Mouse (Mus musculus): ENCODE measurements at regions not wholly inside any gene's neighbourhood (a gene's known extent, or its start where the extent isn't known, plus 50 kb on each side); places are given as distances from the start of the nearest gene placed in this dataset.

GRCm38 (mm10) chr1:194226550-194227160, 391.4 kb upstream of the Plxna2 start:
- ATAC-seq (ENCODE audit: borderline replicate concordance, extremely low read depth, low FRiP score, low TSS enrichment): no peak
- Histone ChIP-seq H3K9me3 (no peaks in the 10 kb centered on the region), H3K27ac (peak overlapping the region; percentile 3; the same call in 1 of the 2 replicates), H3K36me3 (no peaks in the 10 kb centered on the region), H3K27me3 (no peaks in the 10 kb centered on the region), H3K4me3 (no peak overlapping the region), H3K9ac (no peak overlapping the region), H3K4me1 (peaks cover 46% of the 10 kb centered on the region), H3K4me2 (no peak overlapping the region)
- WGBS: 33% methylated on average over 6 of the region's 6 CpGs

GRCm38 (mm10) chr1:194225786-194226185, 392.2 kb upstream of the Plxna2 start:
- no peaks in the 10 kb centered on the region for H3K36me3 ChIP-seq
- 19% methylated on average over 1 of the region's 1 CpGs for WGBS
- no peak overlapping the region for H3K4me2 ChIP-seq
- H3K4me3 ChIP-seq: no peak overlapping the region
- no peaks in the 10 kb centered on the region for H3K27me3 ChIP-seq
- H3K9ac ChIP-seq: no peak overlapping the region
- no peak for ATAC-seq (ENCODE audit: borderline replicate concordance, extremely low read depth, low FRiP score, low TSS enrichment)
- no peaks in the 10 kb centered on the region for H3K9me3 ChIP-seq
- H3K4me1 ChIP-seq: peaks cover 38% of the 10 kb centered on the region
- no peak overlapping the region for H3K27ac ChIP-seq

DNA sequence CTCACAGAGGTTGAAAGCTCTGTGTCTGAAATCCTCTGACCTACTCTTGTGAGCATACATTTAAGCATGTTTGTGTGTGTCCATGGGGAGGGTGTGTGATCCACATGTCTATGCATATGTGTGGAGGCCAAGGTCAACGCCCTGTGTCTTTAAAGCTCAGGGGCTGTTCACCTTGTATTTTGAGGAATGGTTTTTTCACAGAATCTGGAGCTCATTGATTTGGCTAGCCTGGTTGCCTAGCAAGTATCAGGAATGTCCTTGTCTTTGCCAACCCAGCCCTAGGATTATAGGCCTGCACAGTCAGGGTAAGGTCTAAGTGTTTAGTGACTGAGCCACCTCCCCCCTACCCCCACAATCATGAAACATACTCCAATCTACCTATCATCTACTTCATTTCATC, 394.0 kb upstream of the Plxna2 start:
- Histone ChIP-seq H3K4me3 (no peak overlapping the region), H3K27me3 (no peaks in the 10 kb centered on the region), H3K9me3 (no peaks in the 10 kb centered on the region), H3K27ac (no peak overlapping the region), H3K4me2 (no peak overlapping the region), H3K9ac (no peak overlapping the region), H3K36me3 (no peaks in the 10 kb centered on the region), H3K4me1 (peaks cover 24% of the 10 kb centered on the region)
- ATAC-seq (ENCODE audit: borderline replicate concordance, extremely low read depth, low FRiP score, low TSS enrichment): no peak
- 83% methylated on average over 1 of the region's 1 CpGs for WGBS

DNA sequence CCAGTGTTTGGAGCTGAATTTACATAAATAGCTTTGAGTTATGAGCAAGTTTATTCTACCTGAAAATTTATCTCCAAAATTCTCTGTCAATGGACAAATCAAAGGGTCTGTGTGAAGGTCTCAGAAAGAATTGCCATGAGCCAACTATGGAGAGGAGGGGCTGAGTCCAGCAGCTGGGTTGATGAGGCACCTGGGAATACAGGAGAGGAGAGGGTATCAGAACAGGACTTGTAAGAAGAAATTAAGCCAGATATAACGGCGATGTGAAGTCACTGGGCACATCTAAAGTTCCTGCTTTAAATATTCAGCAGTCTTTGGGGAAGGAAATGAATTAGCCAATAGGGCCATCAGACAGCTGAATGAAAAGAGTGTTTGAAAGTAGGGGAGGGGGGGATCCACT, 394.4 kb upstream of the Plxna2 start:
- Histone ChIP-seq H3K9me3 (no peaks in the 10 kb centered on the region), H3K9ac (no peak overlapping the region), H3K4me2 (no peak overlapping the region), H3K4me3 (no peak overlapping the region), H3K27me3 (no peaks in the 10 kb centered on the region), H3K4me1 (peaks cover 24% of the 10 kb centered on the region), H3K36me3 (no peaks in the 10 kb centered on the region), H3K27ac (peak overlapping the region; percentile 37; the same call in 1 of the 2 replicates)
- ATAC-seq (ENCODE audit: borderline replicate concordance, extremely low read depth, low FRiP score, low TSS enrichment): no peak
- WGBS: 48% methylated on average over 2 of the region's 2 CpGs

DNA sequence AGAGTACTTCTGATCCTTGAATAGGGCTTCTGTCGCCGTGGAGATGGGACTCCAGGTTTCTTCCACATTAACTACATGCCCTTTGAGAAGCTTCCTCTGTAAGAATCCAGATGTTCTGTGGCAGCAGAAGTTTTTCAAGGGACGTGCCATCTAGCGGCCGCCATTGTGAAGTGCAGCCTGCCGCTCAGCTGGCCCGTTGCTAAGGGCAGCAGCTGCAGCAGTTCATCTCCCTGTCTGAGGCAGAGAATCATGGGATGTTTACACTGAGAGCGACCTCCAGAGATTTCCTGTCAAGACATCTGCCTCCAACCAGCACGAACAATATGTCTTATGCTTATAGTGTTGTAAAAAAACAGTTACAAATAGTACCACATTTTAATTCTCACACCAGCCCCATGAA, 395.0 kb upstream of the Plxna2 start:
- Histone ChIP-seq H3K4me3 (no peak overlapping the region), H3K4me2 (no peak overlapping the region), H3K4me1 (peaks cover 24% of the 10 kb centered on the region), H3K27me3 (no peaks in the 10 kb centered on the region), H3K9ac (no peak overlapping the region), H3K9me3 (no peaks in the 10 kb centered on the region), H3K36me3 (no peaks in the 10 kb centered on the region), H3K27ac (peak overlapping the region; percentile 37; the same call in 1 of the 2 replicates)
- WGBS: under 1% methylated on average over 9 of the region's 9 CpGs
- ATAC-seq (ENCODE audit: borderline replicate concordance, extremely low read depth, low FRiP score, low TSS enrichment): peak; percentile 94

DNA sequence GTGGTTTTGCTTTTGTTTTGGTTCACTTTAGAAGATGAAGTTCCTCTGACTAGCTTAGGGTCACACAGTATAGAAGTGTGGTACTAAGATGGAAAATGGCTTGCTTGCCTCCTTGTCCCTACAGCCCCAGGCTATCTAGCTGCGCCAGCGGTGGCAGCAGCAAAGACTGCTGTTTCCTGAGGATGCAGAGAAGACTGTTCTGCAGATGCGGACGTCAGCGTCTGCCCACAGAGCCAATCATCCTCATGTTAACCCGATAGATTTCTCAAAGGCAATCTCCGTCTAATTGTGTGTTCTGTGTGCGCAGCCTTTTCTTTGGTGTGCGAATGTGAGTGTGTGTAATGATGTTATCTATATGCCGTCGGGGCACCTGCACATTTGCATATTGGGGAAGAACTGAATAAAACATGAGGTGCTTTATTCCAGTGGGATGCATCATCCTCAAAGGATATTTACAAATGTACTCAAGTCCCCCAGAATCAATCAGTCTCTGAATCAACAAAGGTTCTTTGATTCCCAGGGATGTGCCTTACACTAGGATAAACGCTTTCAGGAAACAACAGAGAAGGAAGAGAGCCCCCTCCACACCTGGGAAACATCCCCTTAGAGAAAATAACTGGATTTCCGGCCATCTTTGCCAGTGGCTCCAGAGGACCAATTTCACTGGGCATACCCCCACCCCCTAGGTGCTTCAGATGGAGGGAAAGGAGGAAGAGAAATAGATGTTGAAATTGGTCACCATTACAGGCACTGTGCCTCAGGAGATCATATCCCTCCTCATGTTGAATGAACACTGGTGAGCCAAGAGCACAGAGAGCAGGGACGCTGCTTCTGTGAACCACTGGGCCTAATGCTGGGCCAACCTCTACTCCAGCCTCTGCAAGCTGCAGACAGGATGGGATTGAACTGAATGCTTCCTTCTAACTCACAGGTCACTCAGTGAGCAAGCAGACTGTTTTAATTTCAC, 409.7 kb upstream of the Plxna2 start:
- no peaks in the 10 kb centered on the region for H3K4me1 ChIP-seq
- no peak overlapping the region for H3K9ac ChIP-seq
- H3K4me2 ChIP-seq: no peak overlapping the region
- no peaks in the 10 kb centered on the region for H3K36me3 ChIP-seq
- no peaks in the 10 kb centered on the region for H3K27me3 ChIP-seq
- H3K27ac ChIP-seq: no peak overlapping the region
- ATAC-seq (ENCODE audit: borderline replicate concordance, extremely low read depth, low FRiP score, low TSS enrichment): no peak
- H3K9me3 ChIP-seq: no peaks in the 10 kb centered on the region
- 58% methylated on average over 14 of the region's 14 CpGs for WGBS
- no peak overlapping the region for H3K4me3 ChIP-seq

- 48% methylated on average over 2 of the region's 2 CpGs for WGBS
- Histone ChIP-seq H3K4me3 (no peak overlapping the region), H3K27me3 (no peaks in the 10 kb centered on the region), H3K9ac (no peak overlapping the region), H3K9me3 (no peaks in the 10 kb centered on the region), H3K4me2 (no peak overlapping the region), H3K36me3 (no peaks in the 10 kb centered on the region), H3K27ac (peak overlapping the region; percentile 16; the same call in 1 of the 2 replicates), H3K4me1 (no peaks in the 10 kb centered on the region)
- peak; percentile 75; the same call in 1 of the 2 replicates for ATAC-seq (ENCODE audit: borderline replicate concordance, extremely low read depth, low FRiP score, low TSS enrichment)
Observed at GRCm38 (mm10) chr1:194197516-194197915, 420.5 kb upstream of the Plxna2 start.

- ATAC-seq (ENCODE audit: borderline replicate concordance, extremely low read depth, low FRiP score, low TSS enrichment): peak; percentile 65
- no peak overlapping the region for H3K9ac ChIP-seq
- H3K4me2 ChIP-seq: no peak overlapping the region
- H3K27ac ChIP-seq: no peak overlapping the region
- no peaks in the 10 kb centered on the region for H3K27me3 ChIP-seq
- no peak overlapping the region for H3K4me3 ChIP-seq
- H3K36me3 ChIP-seq: no peaks in the 10 kb centered on the region
- H3K9me3 ChIP-seq: no peaks in the 10 kb centered on the region
- WGBS: 45% methylated on average over 2 of the region's 2 CpGs
- H3K4me1 ChIP-seq: no peaks in the 10 kb centered on the region
Observed at GRCm38 (mm10) chr1:194182293-194182692, 435.7 kb upstream of the Plxna2 start.

DNA sequence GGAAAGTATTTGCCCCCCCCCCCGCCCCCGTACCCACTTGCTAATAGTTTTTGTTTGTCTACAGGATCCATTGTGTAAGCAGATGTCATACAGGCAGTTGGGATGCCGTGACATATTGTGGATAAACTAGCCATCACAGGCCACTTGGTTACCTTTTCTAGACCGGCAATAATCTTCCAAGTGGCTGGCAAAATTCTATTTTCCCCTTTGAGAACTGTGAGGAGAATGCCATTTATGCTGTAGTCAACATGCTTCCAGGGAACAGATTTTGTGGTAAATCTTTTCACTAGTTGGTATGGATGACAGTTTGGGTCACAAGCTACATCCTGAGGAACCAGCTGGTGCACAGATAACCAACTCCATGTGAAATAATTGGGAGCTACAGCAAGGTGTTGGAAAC, 456.5 kb upstream of the Plxna2 start:
- no peaks in the 10 kb centered on the region for H3K27me3 ChIP-seq
- H3K9me3 ChIP-seq: no peaks in the 10 kb centered on the region
- no peak overlapping the region for H3K4me2 ChIP-seq
- ATAC-seq (ENCODE audit: borderline replicate concordance, extremely low read depth, low FRiP score, low TSS enrichment): no peak
- H3K9ac ChIP-seq: no peak overlapping the region
- no peaks in the 10 kb centered on the region for H3K4me1 ChIP-seq
- 72% methylated on average over 4 of the region's 4 CpGs for WGBS
- no peaks in the 10 kb centered on the region for H3K36me3 ChIP-seq
- no peak overlapping the region for H3K27ac ChIP-seq
- no peak overlapping the region for H3K4me3 ChIP-seq

DNA sequence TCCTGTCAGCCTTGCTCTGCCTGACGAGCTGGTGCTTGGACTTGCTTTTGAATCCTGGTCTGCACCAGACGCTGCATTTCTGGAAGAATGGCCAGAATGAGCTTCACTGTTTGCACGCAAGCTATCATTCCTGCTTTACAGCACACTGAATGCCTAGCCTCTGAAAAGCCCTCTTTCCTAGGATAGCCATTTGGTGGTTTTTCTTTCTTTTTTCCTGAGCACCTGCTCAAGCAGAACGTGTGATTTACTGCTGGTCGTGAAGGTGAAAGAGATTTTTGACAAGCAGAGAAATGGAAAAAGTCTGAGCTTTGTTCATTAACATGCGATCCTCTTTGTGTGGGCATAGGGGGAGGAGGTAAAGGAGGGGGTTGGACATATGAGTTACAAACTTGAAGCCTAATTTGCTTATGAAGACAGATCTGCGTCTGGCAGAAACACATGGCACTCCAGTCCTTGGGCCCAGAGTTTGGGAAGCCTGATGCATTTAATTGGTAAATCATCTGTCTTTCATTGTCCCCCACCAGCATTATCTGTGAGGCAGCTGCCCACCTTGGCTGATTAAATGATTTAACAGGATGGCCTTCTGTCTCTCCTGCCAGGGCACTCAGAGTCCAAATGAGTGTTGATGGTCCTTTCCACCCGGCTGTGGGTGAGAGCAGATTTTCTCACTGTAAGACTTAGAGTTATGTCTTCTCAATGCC, 457.1 kb upstream of the Plxna2 start:
- no peak overlapping the region for H3K27ac ChIP-seq

GRCm38 (mm10) chr1:194157268-194157667, 460.8 kb upstream of the Plxna2 start:
- Histone ChIP-seq H3K9ac (no peak overlapping the region), H3K36me3 (no peaks in the 10 kb centered on the region), H3K27me3 (no peaks in the 10 kb centered on the region), H3K27ac (no peak overlapping the region), H3K4me1 (no peaks in the 10 kb centered on the region), H3K9me3 (no peaks in the 10 kb centered on the region), H3K4me2 (no peak overlapping the region), H3K4me3 (no peak overlapping the region)
- 82% methylated on average over 6 of the region's 6 CpGs for WGBS
- ATAC-seq (ENCODE audit: borderline replicate concordance, extremely low read depth, low FRiP score, low TSS enrichment): no peak

More for the DNA sequence above, 457.1 kb upstream of the Plxna2 start:
- H3K9ac ChIP-seq: no peak overlapping the region
- H3K36me3 ChIP-seq: no peaks in the 10 kb centered on the region
- H3K27me3 ChIP-seq: no peaks in the 10 kb centered on the region
- 59% methylated on average over 8 of the region's 8 CpGs for WGBS
- no peak overlapping the region for H3K4me3 ChIP-seq
- ATAC-seq (ENCODE audit: borderline replicate concordance, extremely low read depth, low FRiP score, low TSS enrichment): no peak
- no peak overlapping the region for H3K4me2 ChIP-seq
- H3K4me1 ChIP-seq: no peaks in the 10 kb centered on the region
- no peaks in the 10 kb centered on the region for H3K9me3 ChIP-seq
